Comparison of ENCODE assay signal across 19 mouse cellular contexts in genomic region chr1:156933712-156934111, GRCm38 (mm10). TPM values are rescaled to one million over a fixed set of nuclear protein-coding genes. Genes with fewer than 3 reads are reported as not detected.
DNase-seq lines count a peak whose midpoint lies in the region.
"Had no signal": no experiment of that assay in that cellular context is flagged by ENCODE, and none has a peak within 500 bp of the region (broad histone marks: within the 10 kb centered on the region; RNA-seq: fewer than 3 reads in every experiment).

No protein-coding gene starts in this region.

- DNase-seq in heart, adult 11 months, result peak; percentile 15
- DNase-seq in heart, postnatal 36 days, result no peak
- DNase-seq in spleen, postnatal 36 days (ENCODE audit: low spot score in 2 of 2), result peak; percentile 74 to 75
- no peak for DNase-seq in spleen, postnatal 14 days (ENCODE audit: low spot score in 2 of 2)
- DNase-seq in thymus, postnatal 10 days (ENCODE audit: low spot score in 2 of 2), result peak; percentile 69 to 71
- no peak for DNase-seq in ovary, postnatal 14 days (ENCODE audit: low spot score)
- DNase-seq in gastrocnemius, postnatal 25 days, result no peak
- DNase-seq in urinary bladder, postnatal 14 days (ENCODE audit: low spot score), result no peak
- DNase-seq: adrenal gland, postnatal 36 days; cerebellum, adult 18-20 months; cerebellum, postnatal 10 days; gastrocnemius, postnatal 36 days; kidney, adult 8-10 months; kidney, postnatal 4 days; layer of hippocampus, postnatal 36 days; left cerebral cortex, postnatal 4 days; liver, embryonic 13.5 days; lung, adult 2 months; lung, postnatal 14 days had no signal

- intact Hi-C loops in heart, postnatal 36 days (cut with DNase I), result no loop called here

RNA-seq across cellular contexts. Expression of gene Ralgps2, which starts 5.7 kb away (rescaled TPM):
- total RNA-seq in heart, postnatal 36 days (2021), result 10 to 100 TPM; 10.4 to 12.0 TPM
- 1 to 10 TPM; 1.6 to 1.9 TPM for total RNA-seq in gastrocnemius, postnatal 25 days (2021)

Comparison
In these comparisons a context has a peak if more than half of its experiments do, and no peak if none do; other contexts are left out.
1. DNase-seq: peak in heart, adult 11 months (single experiment), spleen, postnatal 36 days (2 of 2) and thymus, postnatal 10 days (2 of 2); none in heart, postnatal 36 days (0 of 2), spleen, postnatal 14 days (0 of 2), ovary, postnatal 14 days (single experiment), gastrocnemius, postnatal 25 days (single experiment) and urinary bladder, postnatal 14 days (single experiment).